Mouse (Mus musculus) left cerebral cortex, adult 2 months (tissue): ENCODE data around the gene Sept10. TPM values are rescaled to one million over a fixed set of nuclear protein-coding genes. Genes with fewer than 3 reads are reported as not detected.
A peak's percentile ranks its signal among the peaks of the same experiment; 100 is the strongest.

ENCODE experiments used
- DNase-seq, 2 experiments: peaks; one replicate each; pipeline ENCODE4 v3.0.0; 2021 to 2022; ENCODE audit warnings: low spot score in 2 of 2, mixed read lengths in 1 of 2; ENCODE audit errors: extremely low spot score in 1 of 2
- H3K27ac ChIP-seq: fragments of 200-600 bp; 2 replicates; pipeline ENCODE4 v1.8.1; 2022
- H3K4me3 ChIP-seq: fragments of 200-600 bp; 2 replicates; pipeline ENCODE4 v1.8.1; 2022
- CTCF ChIP-seq: fragments of 200-600 bp; IDR thresholded peaks from 2 replicates; pipeline ENCODE4 v1.8.1; 2022; ENCODE audit warnings: antibody characterized with exemption, mild to moderate bottlenecking, moderate library complexity
- intact Hi-C: fragments of 180-260 bp; cut with DNase I; formaldehyde crosslinking; loops from one replicate; pipeline ENCODE4 v1.15.1; 2025
- long read RNA-seq, 2 experiments: library from polyadenylated mRNA; stranded (forward); transcript quantifications; one replicate each; pipeline ENCODE4 v2.0.0; 2021; ENCODE audit warnings: borderline mapping rate in 2 of 2
- total RNA-seq, 2 experiments: library from RNA; stranded (reverse); gene quantifications; 2 replicates each; pipeline ENCODE4 v1.2.3; 2021

Gene Sept10
- 1 to 10 TPM; 6.6 to 6.9 TPM for total RNA-seq
- long read RNA-seq, experiment 1, partial matches to known transcripts: 0 of 1 reads
- long read RNA-seq, experiment 1, other reads (novel, unspliced or antisense): 0 of 1 reads
- long read RNA-seq, experiment 2, partial matches to known transcripts: 0 of 2 reads
- long read RNA-seq, experiment 2, other reads (novel, unspliced or antisense): 1 of 2 reads

- H3K4me3 ChIP-seq: peak within 1 kb of the TSS; percentile 97
- intact Hi-C loops: loop anchor here (2.0 to 5.0 kb wide), 2 partner anchors 54 to 71 kb away; no protein-coding TSS in a partner anchor
- peak within 1 kb of the TSS; percentile 97 for H3K27ac ChIP-seq
- no peak for TF ChIP-seq CTCF
- DNase-seq: peak; percentile 96 to 97
Observed at GRCm38 (mm10) chr10:59221473-59222270, at the start of gene Sept10, which contains the start of gene Sowahc. TSS of gene Sept10 (minus strand) at chr10:59221847. TSS of gene Sowahc (plus strand) at chr10:59221953.

DNA sequence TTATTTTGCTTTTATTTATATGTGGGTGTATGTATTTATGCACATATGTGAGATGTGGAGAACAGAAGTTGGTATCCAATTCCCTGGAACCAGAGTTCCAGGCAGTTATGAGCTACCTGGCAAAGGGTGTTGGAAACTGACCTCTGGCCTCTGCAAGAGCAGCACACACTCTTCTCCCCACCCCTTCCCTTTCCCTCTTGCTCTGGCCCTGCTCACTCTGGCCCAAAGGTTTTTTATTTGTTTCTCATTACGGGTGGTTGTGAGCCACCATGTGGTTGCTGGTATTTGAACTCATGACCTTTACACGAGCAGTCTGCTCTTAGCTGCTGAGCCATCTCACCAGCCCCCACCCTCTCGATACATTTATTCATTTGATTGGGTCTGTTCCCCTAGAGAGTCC lies 47.1 kb upstream of the Sept10 start:
- DNase-seq: no peak
- no peak for TF ChIP-seq CTCF
- intact Hi-C loops: no loop called here
- H3K4me3 ChIP-seq: no peak overlapping the region
- no peak overlapping the region for H3K27ac ChIP-seq

GRCm38 (mm10) chr10:59268109-59268508 lies 46.5 kb upstream of the Sept10 start:
- H3K27ac ChIP-seq: no peak overlapping the region
- no peak for DNase-seq
- intact Hi-C loops: no loop called here
- no peak for TF ChIP-seq CTCF
- H3K4me3 ChIP-seq: no peak overlapping the region

- Histone ChIP-seq H3K27ac (no peak overlapping the region), H3K4me3 (no peak overlapping the region)
- TF ChIP-seq CTCF: no peak
- intact Hi-C loops: no loop called here
- no peak for DNase-seq
Observed at GRCm38 (mm10) chr10:59267275-59267674, 45.6 kb upstream of the Sept10 start.

- no peak for DNase-seq
- no peak for TF ChIP-seq CTCF
- intact Hi-C loops: no loop called here
- no peak overlapping the region for H3K4me3 ChIP-seq
- no peak overlapping the region for H3K27ac ChIP-seq
Observed at GRCm38 (mm10) chr10:59266097-59266496, 44.5 kb upstream of the Sept10 start.

DNA sequence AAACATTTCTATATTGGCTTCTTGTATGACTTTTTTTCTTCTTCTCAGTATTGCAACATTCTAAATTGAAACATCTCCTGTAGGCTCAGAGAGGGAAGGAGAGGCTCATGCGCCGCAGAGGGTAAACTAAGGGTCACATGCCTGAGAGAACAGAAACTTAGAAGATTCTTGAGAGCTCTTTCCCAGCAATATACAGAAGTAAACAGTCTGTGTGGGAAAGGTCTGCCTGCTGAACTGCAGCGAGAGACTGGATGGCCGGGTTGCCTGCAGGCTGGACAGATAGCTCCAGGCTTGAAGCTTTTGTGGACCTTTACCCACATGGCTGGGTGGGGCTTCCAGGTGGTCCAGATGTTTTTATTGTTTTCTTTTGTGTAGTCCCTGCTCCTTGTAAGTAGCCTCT lies 44.0 kb upstream of the Sept10 start:
- intact Hi-C loops: no loop called here
- no peak for TF ChIP-seq CTCF

GRCm38 (mm10) chr10:59265067-59265466 lies 43.4 kb upstream of the Sept10 start:
- no peak for TF ChIP-seq CTCF
- intact Hi-C loops: no loop called here
- H3K4me3 ChIP-seq: no peak overlapping the region
- no peak overlapping the region for H3K27ac ChIP-seq
- no peak for DNase-seq

More for the DNA sequence above, 44.0 kb upstream of the Sept10 start:
- DNase-seq: no peak
- H3K27ac ChIP-seq: no peak overlapping the region
- no peak overlapping the region for H3K4me3 ChIP-seq

DNA sequence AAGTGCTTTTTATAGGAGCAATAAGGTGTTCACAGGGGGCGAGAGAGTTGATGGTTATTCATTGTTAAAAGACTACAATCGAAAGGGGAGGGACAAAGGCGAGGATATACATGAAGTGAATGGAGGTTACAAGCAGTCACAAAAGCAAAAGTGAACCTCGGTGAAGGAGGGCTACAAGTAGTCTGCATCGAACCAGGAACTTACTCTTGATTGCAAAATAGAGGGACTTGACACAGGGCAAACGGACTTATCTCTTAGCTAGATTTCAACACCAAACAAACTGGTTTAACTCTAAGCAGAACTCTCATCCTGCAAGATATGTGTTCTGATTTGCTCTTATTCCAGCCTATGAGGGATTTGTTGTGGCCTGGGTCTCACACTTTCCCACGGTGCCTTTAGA lies 41.3 kb upstream of the Sept10 start:
- intact Hi-C loops: no loop called here
- Histone ChIP-seq H3K27ac (no peak overlapping the region), H3K4me3 (no peak overlapping the region)
- TF ChIP-seq CTCF: no peak
- no peak for DNase-seq

- no peak overlapping the region for H3K27ac ChIP-seq
- H3K4me3 ChIP-seq: no peak overlapping the region
- DNase-seq: no peak
- intact Hi-C loops: no loop called here
- no peak for TF ChIP-seq CTCF
Observed at GRCm38 (mm10) chr10:59262021-59262420, 40.4 kb upstream of the Sept10 start.

DNA sequence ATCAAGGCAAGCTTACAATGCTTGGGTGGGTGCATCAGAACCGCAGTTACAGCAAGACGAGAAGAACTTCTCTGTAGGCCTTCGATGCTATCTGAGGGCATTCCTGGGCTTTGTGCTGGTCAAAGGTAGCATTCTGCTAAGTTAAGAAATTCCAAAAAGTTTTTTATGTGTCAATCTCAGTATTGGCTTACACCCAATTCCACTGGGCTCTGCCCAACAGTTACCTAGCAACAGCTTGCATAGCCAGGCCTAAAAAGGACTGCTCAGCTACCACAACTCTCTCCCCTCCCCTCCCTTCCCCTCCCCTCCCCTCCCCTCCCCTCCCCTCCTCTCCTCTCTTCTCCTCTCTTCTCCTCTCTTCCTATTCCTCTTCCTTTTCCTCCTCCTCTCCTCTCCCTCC lies 40.0 kb upstream of the Sept10 start:
- intact Hi-C loops: no loop called here
- no peak for DNase-seq
- TF ChIP-seq CTCF: no peak
- H3K27ac ChIP-seq: no peak overlapping the region
- H3K4me3 ChIP-seq: no peak overlapping the region

DNA sequence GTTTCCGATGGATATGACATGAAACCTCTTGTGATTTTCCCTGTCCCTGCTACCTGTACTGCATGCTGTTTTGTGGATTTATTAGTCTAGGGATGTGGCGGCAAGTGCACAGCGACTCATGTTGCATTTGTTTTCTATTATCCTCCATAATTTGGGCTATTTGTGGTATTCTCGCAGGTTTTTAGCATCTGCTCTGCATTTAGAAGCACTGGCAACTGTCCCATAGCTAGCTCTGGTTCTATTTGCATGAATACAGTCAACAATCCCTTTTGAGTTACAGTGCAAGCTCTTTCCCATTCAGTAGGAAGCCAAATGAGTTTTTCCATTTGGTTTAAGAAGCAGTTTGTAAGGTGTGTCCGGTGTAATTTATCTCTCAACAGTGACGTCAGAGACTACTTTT lies 37.9 kb upstream of the Sept10 start:
- Histone ChIP-seq H3K4me3 (no peak overlapping the region), H3K27ac (no peak overlapping the region)
- no peak for TF ChIP-seq CTCF
- no peak for DNase-seq
- intact Hi-C loops: no loop called here

- intact Hi-C loops: no loop called here
- no peak for DNase-seq
- TF ChIP-seq CTCF: no peak
- Histone ChIP-seq H3K27ac (no peak overlapping the region), H3K4me3 (no peak overlapping the region)
Observed at GRCm38 (mm10) chr10:59256533-59256932, 34.9 kb upstream of the Sept10 start.
